Mouse (Mus musculus): Measurements from ENCODE around the gene Pxdc1. TPM values are rescaled to one million over a fixed set of nuclear protein-coding genes. Genes with fewer than 3 reads are reported as not detected.

Pxdc1 gene
- total and polyA plus RNA-seq, 2 experiments from 2014 or later: 11.3 to 25.2 TPM

GRCm38 (mm10) chr13:34604406-34604805 is 48.9 kb downstream of the Pxdc1 start:
- WGBS: 97% methylated on average over 1 of the region's 1 CpGs
- Histone ChIP-seq H3K4me1 (ENCODE audit: insufficient read depth, low read length) (no peaks in the 10 kb centered on the region), H3K36me3 (ENCODE audit: insufficient read depth, low read length) (no peaks in the 10 kb centered on the region), H3K27ac (no peak overlapping the region), H3K4me2 (ENCODE audit: low read depth, low read length) (no peak overlapping the region), H3K9me3 (ENCODE audit: low read length) (no peaks in the 10 kb centered on the region), H3K4me3 (ENCODE audit: low read length) (no peak overlapping the region), H3K27me3 (ENCODE audit: insufficient read depth, low read length) (no peaks in the 10 kb centered on the region), H3K9ac (replicated peaks; ENCODE audit: low read length) (no peak overlapping the region)
- no peak for ATAC-seq
- no peak for DNase-seq (ENCODE audit: low spot score)
- no peak for TF ChIP-seq CTCF (IDR thresholded peaks at IDR 0.05; ENCODE audit: low read depth)

- no peaks in the 10 kb centered on the region for H3K4me1 ChIP-seq (ENCODE audit: insufficient read depth, low read length)
- H3K9me3 ChIP-seq (ENCODE audit: low read length): no peaks in the 10 kb centered on the region
- no peaks in the 10 kb centered on the region for H3K36me3 ChIP-seq (ENCODE audit: insufficient read depth, low read length)
- no peak for ATAC-seq
- H3K4me3 ChIP-seq (ENCODE audit: low read length): no peak overlapping the region
- no peak overlapping the region for H3K4me2 ChIP-seq (ENCODE audit: low read depth, low read length)
- no peak for DNase-seq (ENCODE audit: low spot score)
- no peaks in the 10 kb centered on the region for H3K27me3 ChIP-seq (ENCODE audit: insufficient read depth, low read length)
- TF ChIP-seq CTCF (IDR thresholded peaks at IDR 0.05; ENCODE audit: low read depth): no peak
- H3K27ac ChIP-seq: no peak overlapping the region
- no peak overlapping the region for H3K9ac ChIP-seq (replicated peaks; ENCODE audit: low read length)
- WGBS: 79% methylated on average over 2 of the region's 2 CpGs
Observed at GRCm38 (mm10) chr13:34602757-34603156, 50.5 kb downstream of the Pxdc1 start.

- no peaks in the 10 kb centered on the region for H3K36me3 ChIP-seq (ENCODE audit: insufficient read depth, low read length)
- H3K4me3 ChIP-seq (ENCODE audit: low read length): no peak overlapping the region
- H3K27ac ChIP-seq: no peak overlapping the region
- no peak for DNase-seq (ENCODE audit: low spot score)
- TF ChIP-seq CTCF (IDR thresholded peaks at IDR 0.05; ENCODE audit: low read depth): no peak
- no peaks in the 10 kb centered on the region for H3K27me3 ChIP-seq (ENCODE audit: insufficient read depth, low read length)
- no peak for ATAC-seq
- no peaks in the 10 kb centered on the region for H3K9me3 ChIP-seq (ENCODE audit: low read length)
- no peak overlapping the region for H3K9ac ChIP-seq (replicated peaks; ENCODE audit: low read length)
- H3K4me2 ChIP-seq (ENCODE audit: low read depth, low read length): no peak overlapping the region
- no peaks in the 10 kb centered on the region for H3K4me1 ChIP-seq (ENCODE audit: insufficient read depth, low read length)
Observed at GRCm38 (mm10) chr13:34596797-34597196, 56.5 kb downstream of the Pxdc1 start.

Other genes with a start within 250 kb of the Pxdc1 start
- not detected in 2 replicates for gene Fam50b, start 81.4 kb upstream of the Pxdc1 start, total RNA-seq (2014; rRNA removed)
- 0.19 TPM in 1 of 2 replicates, not detected in the other for gene Fam50b, start 81.4 kb upstream of the Pxdc1 start, polyA plus RNA-seq (2015; fragmentation: Nextera tagmentation; extraction: Ambion mirVana)
- 22.0 and 29.9 TPM in 2 replicates for gene Prpf4b, start 221.8 kb upstream of the Pxdc1 start, total RNA-seq (2014; rRNA removed)
- gene Prpf4b, start 221.8 kb upstream of the Pxdc1 start, polyA plus RNA-seq (2015; fragmentation: Nextera tagmentation; extraction: Ambion mirVana): 54.4 and 66.9 TPM in 2 replicates

All from hindbrain, postnatal 0 days (tissue).